Mouse (Mus musculus) G1E (cell line): ENCODE data around the gene Ech1. TPM values are rescaled to one million over a fixed set of nuclear protein-coding genes. Genes with fewer than 3 reads are reported as not detected.

Experiments
- ATAC-seq: 2 replicates; pipeline ENCODE4 v1.8.0; 2016; ENCODE audit warnings: mild to moderate bottlenecking; ENCODE audit not compliant: insufficient number of reproducible peaks, poor library complexity, low FRiP score, severe bottlenecking; ENCODE audit errors: extremely low read depth
- DNase-seq: peaks from one replicate; pipeline ENCODE4 v3.0.0; 2012; ENCODE audit warnings: low spot score
- H3K27me3 ChIP-seq: 2 replicates; pipeline ENCODE4 v1.6.1; 2012; ENCODE audit warnings: mild to moderate bottlenecking, low read length, inconsistent platforms; ENCODE audit not compliant: insufficient read depth
- H3K36me3 ChIP-seq: replicated peaks from 2 replicates; pipeline ENCODE3; 2012; ENCODE audit warnings: mild to moderate bottlenecking, inconsistent platforms
- H3K4me1 ChIP-seq: 2 replicates; pipeline ENCODE4 v1.6.1; 2012; ENCODE audit warnings: low read depth, low read length, inconsistent platforms, mixed read lengths; ENCODE audit not compliant: insufficient read depth
- H3K4me3 ChIP-seq: 2 replicates; pipeline ENCODE4 v1.5.1; 2012; ENCODE audit warnings: low read depth, mild to moderate bottlenecking, inconsistent platforms, low read length, moderate library complexity, mixed read lengths
- H3K9me3 ChIP-seq: replicated peaks from 2 replicates; pipeline ENCODE4 v1.6.1; 2012; ENCODE audit warnings: inconsistent platforms
- CTCF ChIP-seq: IDR thresholded peaks from 2 replicates; pipeline ENCODE4 v1.5.1; 2012; ENCODE audit warnings: low read depth, low read length, inconsistent platforms, mixed read lengths
- GATA1 ChIP-seq: IDR thresholded peaks from 2 replicates; pipeline ENCODE4 v1.6.1; 2012; ENCODE audit warnings: borderline replicate concordance, low read length, inconsistent platforms, mixed read lengths
- GATA2 ChIP-seq: IDR thresholded peaks from 2 replicates; pipeline ENCODE4 v1.6.1; 2012; ENCODE audit warnings: low read depth, low read length, inconsistent platforms, borderline replicate concordance
- POLR2AphosphoS5 ChIP-seq: IDR thresholded peaks from 2 replicates; pipeline ENCODE4 v1.6.1; 2012; ENCODE audit warnings: low read depth, low read length, inconsistent platforms; ENCODE audit not compliant: insufficient replicate concordance
- TAL1 ChIP-seq: conservative IDR thresholded peaks from 2 replicates; pipeline ENCODE4 v1.6.1; 2012; ENCODE audit warnings: low read depth, low read length, inconsistent platforms, mixed read lengths
- polyA plus RNA-seq: library from polyadenylated mRNA; stranded (reverse); fragments of >175 nt; gene quantifications from 2 replicates; pipeline ENCODE4 v1.2.3, GENCODE M21; 2012
- total RNA-seq, 2 experiments: library from RNA; stranded (forward) in 1 of 2; stranded (reverse) in 1 of 2; fragments of 200-1000 nt in 1 of 2; fragments of >200 nt in 1 of 2; fragmentation: Nextera tagmentation in 1 of 2; gene quantifications; 2 replicates each; pipeline ENCODE4 v1.2.3; 2014 to 2017

Gene Ech1
- 102 and 127 TPM in 2 replicates for total RNA-seq (2014; fragmentation: Nextera tagmentation)
- 78.5 and 94.3 TPM in 2 replicates for total RNA-seq (2017)
- polyA plus RNA-seq = 12.9 and 33.1 TPM in 2 replicates

- H3K9me3 ChIP-seq = peaks cover 6% of the 10 kb centered on the region
- H3K36me3 ChIP-seq = peaks cover 66% of the 10 kb centered on the region
- peaks cover 59% of the 10 kb centered on the region for H3K4me1 ChIP-seq
- DNase-seq = peak; percentile 65
- H3K4me3 ChIP-seq = peak within 1 kb of the TSS; percentile 69
- TF ChIP-seq GATA1 (no peak), CTCF (no peak), TAL1 (no peak), GATA2 (no peak), POLR2AphosphoS5 (no peak)
- peak; percentile 41; the same call in 1 of the 2 replicates for ATAC-seq
- no peaks in the 10 kb centered on the region for H3K27me3 ChIP-seq
Measured at GRCm38 (mm10) chr7:28824941-28825685, at the start of gene Ech1. Gene Ech1, plus strand, starts transcription at chr7:28825217.

GRCm38 (mm10) chr7:28778825-28779224 is 46.2 kb upstream of the Ech1 start:
- no peak for TF ChIP-seq TAL1
- no peak for TF ChIP-seq GATA1
- no peak for TF ChIP-seq GATA2
- TF ChIP-seq CTCF = no peak
- TF ChIP-seq POLR2AphosphoS5 = no peak
- Histone ChIP-seq H3K36me3 (peaks cover 75% of the 10 kb centered on the region), H3K27me3 (no peaks in the 10 kb centered on the region; the same call in 1 of the 2 replicates), H3K4me1 (peaks cover 12% of the 10 kb centered on the region), H3K4me3 (no peak overlapping the region), H3K9me3 (no peaks in the 10 kb centered on the region)
- no peak for DNase-seq
- no peak for ATAC-seq

- Histone ChIP-seq H3K27me3 (no peaks in the 10 kb centered on the region; the same call in 1 of the 2 replicates), H3K4me3 (no peak overlapping the region), H3K4me1 (peaks cover 12% of the 10 kb centered on the region), H3K9me3 (no peaks in the 10 kb centered on the region), H3K36me3 (peaks cover 78% of the 10 kb centered on the region)
- DNase-seq (peak; percentile 82), ATAC-seq (peak; percentile 63)
- TF ChIP-seq CTCF (peak; percentile 57), TAL1 (no peak)
Measured at GRCm38 (mm10) chr7:28780067-28780658, 44.9 kb upstream of the Ech1 start.

- peaks cover 12% of the 10 kb centered on the region for H3K4me1 ChIP-seq
- no peaks in the 10 kb centered on the region for H3K9me3 ChIP-seq
- no peak overlapping the region for H3K4me3 ChIP-seq
- DNase-seq (no peak), ATAC-seq (no peak)
- TF ChIP-seq CTCF (no peak), GATA1 (no peak)
- no peaks in the 10 kb centered on the region; the same call in 1 of the 2 replicates for H3K27me3 ChIP-seq
- peaks cover 78% of the 10 kb centered on the region for H3K36me3 ChIP-seq
Measured at GRCm38 (mm10) chr7:28780857-28781256, 44.2 kb upstream of the Ech1 start.

GRCm38 (mm10) chr7:28781261-28781663 is 43.8 kb upstream of the Ech1 start:
- Histone ChIP-seq H3K4me1 (peaks cover 12% of the 10 kb centered on the region), H3K4me3 (no peak overlapping the region), H3K9me3 (no peaks in the 10 kb centered on the region), H3K36me3 (peaks cover 78% of the 10 kb centered on the region), H3K27me3 (no peaks in the 10 kb centered on the region; the same call in 1 of the 2 replicates)
- DNase-seq (no peak), ATAC-seq (no peak)
- TF ChIP-seq CTCF (no peak), TAL1 (no peak), GATA2 (no peak), POLR2AphosphoS5 (no peak), GATA1 (no peak)

- H3K4me3 ChIP-seq = no peak overlapping the region
- ATAC-seq (no peak), DNase-seq (no peak)
- H3K36me3 ChIP-seq = peaks cover 82% of the 10 kb centered on the region
- H3K9me3 ChIP-seq = no peaks in the 10 kb centered on the region
- TF ChIP-seq POLR2AphosphoS5 (no peak), GATA2 (no peak), CTCF (no peak), TAL1 (no peak), GATA1 (no peak)
- peaks cover 2% of the 10 kb centered on the region for H3K4me1 ChIP-seq
- H3K27me3 ChIP-seq = no peaks in the 10 kb centered on the region
Measured at GRCm38 (mm10) chr7:28785161-28785560, 39.9 kb upstream of the Ech1 start.
